Comparison of ENCODE assay signal across 16 mouse cellular contexts in the genomic region with DNA sequence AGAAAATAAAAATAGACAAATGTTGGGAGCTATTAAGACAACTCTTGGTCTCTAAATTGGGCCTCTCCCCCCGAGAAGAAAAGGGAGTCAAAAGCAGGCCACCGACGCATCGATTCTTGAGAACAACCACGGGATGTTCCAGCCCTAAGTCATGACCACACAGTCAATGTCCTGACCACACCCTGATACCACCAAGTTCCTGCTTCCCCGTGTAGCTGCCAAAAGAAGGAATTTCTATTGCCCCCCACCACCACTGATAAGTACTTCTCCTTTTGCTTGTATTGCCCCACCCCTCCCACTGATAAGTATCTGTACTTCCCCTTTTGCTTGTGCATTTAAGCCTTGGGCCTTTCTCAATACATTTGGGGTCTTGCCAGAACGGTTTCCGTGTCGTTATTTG. TPM values are rescaled to one million over a fixed set of nuclear protein-coding genes. Genes with fewer than 3 reads are reported as not detected.
A peak's percentile ranks its signal among the peaks of the same experiment; 100 is the strongest.
DNase-seq lines count a peak whose midpoint lies in the region; TF ChIP-seq lines count a peak whose summit lies in the region.
"Not testable (repeated sequence)": the region's sequence is repeated elsewhere in the genome, so short reads cannot be mapped to it uniquely, and the experiment has no call there.
"Had no signal": no experiment of that assay in that cellular context is flagged by ENCODE, and none has a peak within 500 bp of the region (broad histone marks: within the 10 kb centered on the region; RNA-seq: fewer than 3 reads in every experiment).

No protein-coding gene starts in this region.

- H3K79me2 ChIP-seq in MEL (ENCODE audit: control insufficient read depth, insufficient read depth, low read length, poor library complexity), result not testable (repeated sequence)

- H3K9me3 ChIP-seq in MEL (replicated peaks; ENCODE audit: insufficient read depth, low read length), result not testable (repeated sequence)

- H3K4me1 ChIP-seq in MEL (ENCODE audit: control insufficient read depth in 1 of 2, insufficient read depth in 2 of 2, low read length in 2 of 2), result peaks cover 7 to 12% of the 10 kb centered on the region in 2 experiments

- TF ChIP-seq CTCF in MEL (IDR thresholded peaks at IDR 0.05 in 2 of 3, conservative IDR thresholded peaks at IDR 0.05 in 1 of 3; ENCODE audit: control insufficient read depth in 1 of 3, insufficient read depth in 1 of 3, low read depth in 2 of 3, low read length in 3 of 3, poor library complexity in 1 of 3, severe bottlenecking in 1 of 3), result not testable (repeated sequence)

- H3K9ac ChIP-seq in MEL (ENCODE audit: control insufficient read depth, low read depth, low read length, poor library complexity, severe bottlenecking), result peak overlapping the region; percentile 35; the same call in 1 of the 2 replicates

- TF ChIP-seq EP300 in MEL (IDR thresholded peaks at IDR 0.05; ENCODE audit: low read depth in 1 of 2, low read length in 2 of 2), result peak; percentile 68 to 75

- H3K4me3 ChIP-seq in MEL (ENCODE audit: control insufficient read depth in 1 of 2, insufficient read depth in 1 of 2, low read depth in 2 of 2, low read length in 2 of 2), result peak overlapping the region in 1 of 2 experiments; percentile 58; a peak in 2 of 4 replicates

- peak; percentile 70 for DNase-seq in 416B (ENCODE audit: low read depth)
- DNase-seq in MEL (ENCODE audit: low read depth, low spot score), result peak; percentile 82
- DNase-seq in MEL-GATA-1-ER (ENCODE audit: extremely low read depth, low read depth), result peak; percentile 54

- H3K36me3 ChIP-seq in MEL (ENCODE audit: control insufficient read depth in 1 of 2, insufficient read depth in 2 of 2, low read length in 2 of 2), result peaks cover 0 to 13% of the 10 kb centered on the region in 2 experiments; a peak in 2 of 4 replicates

- H3K27me3 ChIP-seq in MEL (ENCODE audit: control insufficient read depth in 1 of 2, insufficient read depth in 2 of 2, low read length in 2 of 2), result not testable (repeated sequence)

- not testable (repeated sequence) for TF ChIP-seq RAD21 in MEL (IDR thresholded peaks at IDR 0.05; ENCODE audit: low read depth, low read length)

- peak in 1 of 2 experiments; percentile 46; a peak in 1 of 4 replicates for TF ChIP-seq POLR2A in MEL (IDR thresholded peaks at IDR 0.05; ENCODE audit: control insufficient read depth in 1 of 2, insufficient read depth in 1 of 2, low read depth in 1 of 2, low read length in 2 of 2, poor library complexity in 1 of 2)

- H3K27ac ChIP-seq in MEL (ENCODE audit: control insufficient read depth, low read depth, low read length), result peak overlapping the region; percentile 89

TF ChIP-seq in MEL, 35 proteins besides CTCF, POLR2A, EP300 and RAD21:
- TF ChIP-seq GATA1 (IDR thresholded peaks at IDR 0.05; ENCODE audit: low read depth, low read length) (peak; percentile 56; the same call in 1 of the 2 replicates), ETS1 (IDR thresholded peaks at IDR 0.05; ENCODE audit: low read depth, low read length) (peak; percentile 70; the same call in 1 of the 2 replicates), MAZ (IDR thresholded peaks at IDR 0.05; ENCODE audit: low read depth, low read length) (peak; percentile 67; the same call in 1 of the 2 replicates)

RNA-seq across cellular contexts. Expression of a gene that starts 50.9 kb away (rescaled TPM):
- not detected in 2 replicates for total RNA-seq in MEL (2012; rRNA removed)
- polyA plus RNA-seq in MEL (2012; ENCODE audit: insufficient read depth in 1 of 2, insufficient read length in 2 of 2, low read depth in 1 of 2, low replicate concordance in 2 of 2, missing spikeins in 1 of 2), result not detected
- total RNA-seq: adrenal gland, adult 18-20 months; adrenal gland, adult 2 months; adrenal gland, adult 8-10 months; adrenal gland, postnatal 10 days; adrenal gland, postnatal 14 days; adrenal gland, postnatal 25 days; adrenal gland, postnatal 36 days; adrenal gland, postnatal 4 days; CH12.LX had no signal
- polyA plus RNA-seq: adrenal gland, adult 2 months; C2C12; CD4-positive, CD25-positive, alpha-beta regulatory T cell, adult 4 months; G1E; Patski had no signal
